Mouse (Mus musculus): ENCODE measurements around the gene Aadacl4.

Gene Aadacl4

GRCm38 (mm10) chr4:144613407-144613806 is at the start of gene Aadacl4:
Aadacl4 (plus strand) TSS chr4:144613707.
- WGBS, result 56% methylated on average over 1 of the region's 1 CpGs

DNA sequence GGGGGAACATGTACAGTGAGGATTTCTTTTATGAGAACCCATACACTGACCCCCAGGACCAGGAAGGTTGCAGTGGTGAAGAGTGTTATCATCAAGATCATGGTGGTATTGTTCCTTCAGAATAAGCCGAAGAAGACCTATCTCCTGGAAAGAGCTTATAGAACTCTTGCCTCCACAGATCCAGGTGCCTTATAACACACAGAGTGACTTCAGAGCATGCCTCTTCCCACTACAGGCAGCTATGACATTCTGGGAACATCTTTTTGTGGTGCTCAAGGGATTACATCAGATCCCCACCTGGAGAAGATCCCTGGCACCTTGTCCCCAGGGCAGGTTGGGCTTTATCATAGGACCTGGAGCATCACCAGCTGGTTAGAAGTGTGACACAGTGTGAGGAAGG is 48.5 kb upstream of the Aadacl4 start, which contains the start of gene Gm13124:
Gm13124 (minus strand) TSS at position 101 of the 400 bp plus-strand sequence.
- WGBS, result 100% methylated on average over 1 of the region's 1 CpGs

- 87% methylated on average over 13 of the region's 16 CpGs for WGBS
Observed at GRCm38 (mm10) chr4:144586207-144586606, 27.3 kb upstream of the Aadacl4 start.

DNA sequence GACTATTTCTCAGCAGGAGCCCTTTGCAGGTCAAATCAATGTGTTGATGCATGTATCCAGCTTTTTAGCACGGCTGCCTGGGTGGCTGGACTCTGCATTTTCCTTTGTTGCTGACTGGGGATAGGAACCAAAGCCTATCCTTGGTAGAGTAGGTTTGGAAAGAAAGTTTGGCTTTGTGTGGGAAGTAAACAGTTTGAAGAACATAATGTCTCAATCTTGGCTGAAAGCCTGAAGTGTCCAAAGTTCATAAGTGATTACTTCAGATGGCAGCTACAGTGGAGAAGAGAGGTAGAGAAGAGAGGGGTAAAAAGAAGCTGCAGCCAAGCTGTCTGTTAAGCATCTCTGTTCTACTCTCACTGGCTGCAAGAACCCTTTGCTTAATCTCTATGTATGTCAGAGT is 1.1 kb downstream of the Aadacl4 start:
- WGBS, result 69% methylated on average over 1 of the region's 1 CpGs
